Mouse (Mus musculus) limb, embryonic 12.5 days (tissue): ENCODE measurements around the gene Wfikkn1. TPM values are rescaled to one million over a fixed set of nuclear protein-coding genes. Genes with fewer than 3 reads are reported as not detected.

Experiments
- ATAC-seq: fragments of 200-750 bp; cut with Nextera tagmentation; 2 replicates; pipeline ENCODE4 v1.8.0; 2017; ENCODE audit warnings: low read depth, moderate TSS enrichment; ENCODE audit not compliant: insufficient number of reproducible peaks, insufficient read depth, low FRiP score, low TSS enrichment
- H3K27ac ChIP-seq: fragments of 300-500 bp; sonication (generic); 2 replicates; pipeline ENCODE4 v1.5.1; 2016; ENCODE audit warnings: mild to moderate bottlenecking, moderate library complexity
- H3K27me3 ChIP-seq: fragments of 300-500 bp; sonication (generic); 2 replicates; pipeline ENCODE4 v1.6.1; 2016; ENCODE audit warnings: mild to moderate bottlenecking, moderate library complexity
- H3K36me3 ChIP-seq: fragments of 300-500 bp; sonication (generic); 2 replicates; pipeline ENCODE4 v1.6.1; 2016; ENCODE audit warnings: mild to moderate bottlenecking, moderate library complexity
- H3K4me1 ChIP-seq: fragments of 300-500 bp; sonication (generic); replicated peaks from 2 replicates; pipeline ENCODE4 v1.6.1; 2016
- H3K4me2 ChIP-seq: fragments of 300-500 bp; sonication (generic); 2 replicates; pipeline ENCODE4 v1.6.1; 2016; ENCODE audit warnings: mild to moderate bottlenecking, moderate library complexity
- H3K4me3 ChIP-seq: fragments of 300-500 bp; sonication (generic); replicated peaks from 2 replicates; pipeline ENCODE4 v1.5.1; 2016; ENCODE audit warnings: mild to moderate bottlenecking
- H3K9ac ChIP-seq: fragments of 300-500 bp; sonication (generic); replicated peaks from 2 replicates; pipeline ENCODE4 v1.6.1; 2016; ENCODE audit warnings: mild to moderate bottlenecking, moderate library complexity
- H3K9me3 ChIP-seq: fragments of 300-500 bp; sonication (generic); 2 replicates; pipeline ENCODE4 v1.6.1; 2016; ENCODE audit warnings: mild to moderate bottlenecking, moderate library complexity
- WGBS: fragments of 180-500 bp; shearing (Covaris S2); methylation state at CpG from one replicate; pipeline ENCODE4 v1.1.7; 2016; 5-methylcytosine and 5-hydroxymethylcytosine counted together
- polyA plus RNA-seq: library from polyadenylated mRNA; unstranded; fragments of >200 nt; fragmentation: Nextera tagmentation; extraction: Ambion mirVana; gene quantifications from 2 replicates; pipeline ENCODE4 v1.2.1, GENCODE M21; 2016

Gene Wfikkn1
- polyA plus RNA-seq, 1 experiment from 2014 or later, result 0.54 TPM

GRCm38 (mm10) chr17:25834595-25835222 is 45.9 kb downstream of the Wfikkn1 start:
- Histone ChIP-seq H3K9ac (peak overlapping the region; percentile 83; the same call in 1 of the 2 replicates), H3K4me2 (peak overlapping the region; percentile 98)

GRCm38 (mm10) chr17:25833961-25834594 is 46.6 kb downstream of the Wfikkn1 start:
- peak overlapping the region; percentile 94 for H3K27ac ChIP-seq
- ATAC-seq, result no peak
- peaks cover 56% of the 10 kb centered on the region for H3K36me3 ChIP-seq
- H3K9ac ChIP-seq, result peak overlapping the region; percentile 83
- peak overlapping the region; percentile 74 for H3K4me3 ChIP-seq
- H3K9me3 ChIP-seq, result no peaks in the 10 kb centered on the region
- H3K4me2 ChIP-seq, result peak overlapping the region; percentile 98
- H3K4me1 ChIP-seq, result peaks cover 66% of the 10 kb centered on the region
- WGBS, result 48% methylated on average over 6 of the region's 6 CpGs
- H3K27me3 ChIP-seq, result no peaks in the 10 kb centered on the region

More at GRCm38 (mm10) chr17:25834595-25835222, 45.9 kb downstream of the Wfikkn1 start:
- WGBS, result 88% methylated on average over 12 of the region's 12 CpGs
- Histone ChIP-seq H3K27ac (no peak overlapping the region), H3K4me3 (peak overlapping the region; percentile 74), H3K9me3 (no peaks in the 10 kb centered on the region), H3K4me1 (peaks cover 62% of the 10 kb centered on the region), H3K36me3 (peaks cover 60% of the 10 kb centered on the region), H3K27me3 (no peaks in the 10 kb centered on the region)
- ATAC-seq, result no peak

GRCm38 (mm10) chr17:25833291-25833663 is 47.4 kb downstream of the Wfikkn1 start, which contains the start of gene Stub1:
Gene Stub1 (minus strand): TSS chr17:25833404.
- Histone ChIP-seq H3K4me3 (peak within 1 kb of the TSS; percentile 74), H3K4me1 (peaks cover 69% of the 10 kb centered on the region), H3K27ac (peak within 1 kb of the TSS; percentile 94), H3K9me3 (no peaks in the 10 kb centered on the region), H3K9ac (peak within 1 kb of the TSS; percentile 83), H3K4me2 (peak within 1 kb of the TSS; percentile 98), H3K27me3 (no peaks in the 10 kb centered on the region), H3K36me3 (peaks cover 50% of the 10 kb centered on the region)
- no peak; the same call in 1 of the 2 replicates for ATAC-seq
- under 1% methylated on average over 24 of the region's 24 CpGs for WGBS

- peak overlapping the region; percentile 74 for H3K4me3 ChIP-seq
- peak overlapping the region; percentile 83 for H3K9ac ChIP-seq
- H3K4me2 ChIP-seq, result peak overlapping the region; percentile 98
- H3K27me3 ChIP-seq, result no peaks in the 10 kb centered on the region
- under 1% methylated on average over 76 of the region's 77 CpGs for WGBS
- peak; percentile 90 for ATAC-seq
- no peaks in the 10 kb centered on the region for H3K9me3 ChIP-seq
- H3K27ac ChIP-seq, result peak overlapping the region; percentile 94
- peaks cover 68% of the 10 kb centered on the region for H3K4me1 ChIP-seq
- H3K36me3 ChIP-seq, result peaks cover 49% of the 10 kb centered on the region
These were observed 48.0 kb downstream of the Wfikkn1 start for GRCm38 (mm10) chr17:25832436-25833290.

- Histone ChIP-seq H3K4me1 (peaks cover 58% of the 10 kb centered on the region), H3K9me3 (no peaks in the 10 kb centered on the region), H3K36me3 (peaks cover 57% of the 10 kb centered on the region), H3K9ac (peak overlapping the region; percentile 83), H3K4me3 (peak overlapping the region; percentile 74), H3K27me3 (no peaks in the 10 kb centered on the region), H3K27ac (peak overlapping the region; percentile 88; the same call in 1 of the 2 replicates), H3K4me2 (peak overlapping the region; percentile 98)
- no peak for ATAC-seq
- WGBS, result 62% methylated on average over 21 of the region's 21 CpGs
These were observed 49.0 kb downstream of the Wfikkn1 start for GRCm38 (mm10) chr17:25831451-25832281.

- no peak for ATAC-seq
- WGBS, result 92% methylated on average over 14 of the region's 14 CpGs
These were observed 49.7 kb downstream of the Wfikkn1 start for GRCm38 (mm10) chr17:25830806-25831431.

GRCm38 (mm10) chr17:25830200-25830753 is 50.4 kb downstream of the Wfikkn1 start:
- peaks cover 62% of the 10 kb centered on the region for H3K36me3 ChIP-seq
- H3K27me3 ChIP-seq, result no peaks in the 10 kb centered on the region
- 84% methylated on average over 4 of the region's 4 CpGs for WGBS
- peaks cover 55% of the 10 kb centered on the region for H3K4me1 ChIP-seq
- H3K27ac ChIP-seq, result no peak overlapping the region
- peak overlapping the region; percentile 87 for H3K4me2 ChIP-seq
- peak overlapping the region; percentile 62; the same call in 1 of the 2 replicates for H3K4me3 ChIP-seq
- peak overlapping the region; percentile 75 for H3K9ac ChIP-seq
- H3K9me3 ChIP-seq, result no peaks in the 10 kb centered on the region
- no peak for ATAC-seq

More at GRCm38 (mm10) chr17:25830806-25831431, 49.7 kb downstream of the Wfikkn1 start:
- Histone ChIP-seq H3K27me3 (no peaks in the 10 kb centered on the region), H3K27ac (no peak overlapping the region), H3K4me3 (peak overlapping the region; percentile 74; the same call in 1 of the 2 replicates), H3K4me1 (peaks cover 52% of the 10 kb centered on the region), H3K36me3 (peaks cover 63% of the 10 kb centered on the region), H3K4me2 (peak overlapping the region; percentile 98), H3K9ac (no peak overlapping the region; the same call in 1 of the 2 replicates), H3K9me3 (no peaks in the 10 kb centered on the region)

- Histone ChIP-seq H3K9ac (peak overlapping the region; percentile 75), H3K4me2 (peak overlapping the region; percentile 87), H3K9me3 (no peaks in the 10 kb centered on the region), H3K36me3 (peaks cover 55% of the 10 kb centered on the region), H3K27ac (peak overlapping the region; percentile 91), H3K4me3 (peak overlapping the region; percentile 62), H3K27me3 (no peaks in the 10 kb centered on the region), H3K4me1 (peaks cover 55% of the 10 kb centered on the region)
- ATAC-seq, result no peak
- WGBS, result 43% methylated on average over 8 of the region's 8 CpGs
These were observed 51.1 kb downstream of the Wfikkn1 start for GRCm38 (mm10) chr17:25829558-25830017.

GRCm38 (mm10) chr17:25828712-25829557 is 51.7 kb downstream of the Wfikkn1 start, which contains the start of gene Jmjd8:
Gene Jmjd8 (plus strand): TSS chr17:25828867.
- peak within 1 kb of the TSS; percentile 62 for H3K4me3 ChIP-seq
- no peaks in the 10 kb centered on the region for H3K27me3 ChIP-seq
- H3K36me3 ChIP-seq, result peaks cover 53% of the 10 kb centered on the region
- H3K27ac ChIP-seq, result peak within 1 kb of the TSS; percentile 91
- H3K9me3 ChIP-seq, result no peaks in the 10 kb centered on the region
- H3K4me1 ChIP-seq, result peaks cover 55% of the 10 kb centered on the region
- peak within 1 kb of the TSS; percentile 75 for H3K9ac ChIP-seq
- H3K4me2 ChIP-seq, result peak within 1 kb of the TSS; percentile 87
- WGBS, result 2% methylated on average over 32 of the region's 32 CpGs
- ATAC-seq, result peak; percentile 6; the same call in 1 of the 2 replicates
